Mouse (Mus musculus) liver, embryonic 13.5 days (tissue): ENCODE data around the gene Gm10944. TPM values are rescaled to one million over a fixed set of nuclear protein-coding genes. Genes with fewer than 3 reads are reported as not detected.

Source experiments
- ATAC-seq: fragments of 200-750 bp; cut with Nextera tagmentation; 2 replicates; pipeline ENCODE4 v1.8.0; 2017; ENCODE audit warnings: low read depth, mild to moderate bottlenecking, moderate number of reproducible peaks, moderate library complexity
- DNase-seq: peaks from one replicate; pipeline ENCODE4 v3.0.0; 2022
- H3K27ac ChIP-seq: fragments of 300-500 bp; sonication (generic); 2 replicates; pipeline ENCODE4 v1.5.1; 2015; ENCODE audit warnings: moderate library complexity, mild to moderate bottlenecking, inconsistent platforms
- H3K27me3 ChIP-seq: fragments of 300-500 bp; sonication (generic); 2 replicates; pipeline ENCODE4 v1.6.1; 2015; ENCODE audit warnings: mild to moderate bottlenecking, inconsistent platforms
- H3K36me3 ChIP-seq: fragments of 300-500 bp; sonication (generic); 2 replicates; pipeline ENCODE4 v1.6.1; 2015; ENCODE audit warnings: mild to moderate bottlenecking, inconsistent platforms
- H3K4me1 ChIP-seq: fragments of 300-500 bp; sonication (generic); replicated peaks from 2 replicates; pipeline ENCODE4 v1.6.1; 2015; ENCODE audit warnings: inconsistent platforms
- H3K4me2 ChIP-seq: fragments of 300-500 bp; sonication (generic); 2 replicates; pipeline ENCODE4 v1.6.1; 2015; ENCODE audit warnings: inconsistent platforms, mild to moderate bottlenecking, moderate library complexity
- H3K4me3 ChIP-seq: fragments of 300-500 bp; sonication (generic); replicated peaks from 2 replicates; pipeline ENCODE4 v1.5.1; 2015; ENCODE audit warnings: mild to moderate bottlenecking, inconsistent platforms
- H3K9ac ChIP-seq: fragments of 300-500 bp; sonication (generic); 2 replicates; pipeline ENCODE4 v1.6.1; 2015; ENCODE audit warnings: mild to moderate bottlenecking, inconsistent platforms
- H3K9me3 ChIP-seq: fragments of 300-500 bp; sonication (generic); replicated peaks from 2 replicates; pipeline ENCODE4 v1.6.1; 2016; ENCODE audit warnings: inconsistent platforms
- WGBS: fragments of 180-500 bp; shearing (Covaris S2); methylation state at CpG from one replicate; pipeline ENCODE4 v1.1.7; 2015; ENCODE audit not compliant: insufficient replicate concordance; 5-methylcytosine and 5-hydroxymethylcytosine counted together
- polyA plus RNA-seq: library from polyadenylated mRNA; unstranded; fragments of >200 nt; fragmentation: Nextera tagmentation; extraction: Ambion mirVana; gene quantifications from 2 replicates; pipeline ENCODE4 v1.2.1, GENCODE M21; 2015

The Gm10944 gene
- polyA plus RNA-seq, 1 experiment from 2014 or later, result not detected

DNA sequence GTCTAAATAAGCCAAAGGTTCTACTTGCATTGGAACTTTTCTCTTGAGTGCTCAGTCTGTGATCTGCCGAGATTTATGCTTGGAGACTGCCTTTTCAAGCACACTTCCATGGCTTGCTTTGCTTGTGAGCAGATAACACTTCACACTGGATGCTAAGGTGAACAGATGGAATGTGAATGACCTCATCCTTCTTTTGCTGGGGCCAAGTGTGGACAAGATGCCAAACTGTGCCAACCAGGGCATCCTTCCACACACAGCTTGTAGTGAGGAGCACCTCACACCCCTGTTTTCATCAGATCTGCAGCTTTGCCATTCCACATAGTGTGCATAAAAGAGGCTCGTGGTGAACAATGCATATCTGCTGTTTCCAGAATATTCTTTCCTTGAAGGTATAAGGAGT is 29.7 kb downstream of the Gm10944 start:
- Histone ChIP-seq H3K4me3 (no peak overlapping the region), H3K36me3 (no peaks in the 10 kb centered on the region), H3K4me1 (no peaks in the 10 kb centered on the region), H3K9me3 (no peaks in the 10 kb centered on the region), H3K27me3 (no peaks in the 10 kb centered on the region), H3K9ac (no peak overlapping the region), H3K27ac (no peak overlapping the region), H3K4me2 (no peak overlapping the region)
- ATAC-seq, result no peak
- DNase-seq, result no peak
- 38% methylated on average over 2 of the region's 2 CpGs for WGBS

DNA sequence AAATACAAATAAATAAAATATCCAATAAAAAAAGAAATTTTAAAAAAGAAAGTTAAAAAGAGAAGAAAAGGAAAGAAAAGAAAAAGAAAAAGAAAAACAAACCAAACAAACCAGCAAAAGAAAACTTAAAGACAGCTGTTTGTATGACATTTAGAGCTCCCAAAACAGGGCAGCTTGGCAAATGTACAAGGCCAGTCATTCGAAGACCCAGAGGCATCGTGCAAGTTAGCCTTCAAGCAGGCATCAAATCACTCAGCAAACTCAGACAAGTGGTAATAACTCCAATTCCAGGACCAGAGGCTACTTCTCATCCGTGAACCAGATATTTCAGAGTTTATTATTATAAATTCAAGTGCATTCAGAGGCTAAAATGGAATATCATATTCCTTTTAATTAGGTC is 45.4 kb downstream of the Gm10944 start:
- 59% methylated on average over 3 of the region's 3 CpGs for WGBS
- DNase-seq, result no peak

More for the DNA sequence above, 45.4 kb downstream of the Gm10944 start:
- no peaks in the 10 kb centered on the region for H3K9me3 ChIP-seq
- no peak overlapping the region for H3K27ac ChIP-seq
- no peak for ATAC-seq
- H3K4me2 ChIP-seq, result no peak overlapping the region
- no peaks in the 10 kb centered on the region for H3K36me3 ChIP-seq
- H3K9ac ChIP-seq, result no peak overlapping the region
- no peaks in the 10 kb centered on the region for H3K4me1 ChIP-seq
- no peaks in the 10 kb centered on the region for H3K27me3 ChIP-seq
- no peak overlapping the region for H3K4me3 ChIP-seq

Other genes starting within 250 kb of the Gm10944 start
- 0.25 and 0.27 TPM in 2 replicates for gene Adgb, start 209.0 kb upstream of the Gm10944 start, polyA plus RNA-seq
- 20.3 and 23.1 TPM in 2 replicates for gene Rab32, start 123.1 kb upstream of the Gm10944 start, polyA plus RNA-seq